ENCODE assay signal across 20 mouse cellular contexts in the genomic region with DNA sequence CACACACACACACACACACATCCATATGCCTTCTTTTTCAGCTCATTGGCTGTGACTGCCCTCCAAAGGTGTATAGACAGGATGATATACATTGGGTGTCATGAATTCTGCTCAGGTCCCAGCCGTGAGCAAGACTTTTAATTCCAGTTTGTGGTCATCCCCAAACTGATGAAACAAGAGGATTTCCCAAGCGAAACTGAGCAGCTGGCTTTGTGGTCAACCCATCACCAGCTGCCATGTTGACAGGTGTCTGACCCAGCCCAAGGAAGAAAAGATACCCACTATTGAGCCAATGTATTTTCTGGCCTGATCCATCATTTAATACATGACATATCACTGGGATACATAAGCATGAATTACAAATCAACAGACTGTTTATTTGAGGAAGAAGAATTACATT.
"Had no signal": no experiment of that assay in that cellular context is flagged by ENCODE, and none has a peak within 500 bp of the region (broad histone marks: within the 10 kb centered on the region; RNA-seq: fewer than 3 reads in every experiment).

No protein-coding gene starts in this region.

- H3K4me1 ChIP-seq: neural tube, embryonic 13.5 days had no signal

- H3K9ac ChIP-seq: liver, embryonic 14.5 days; liver, postnatal 0 days; lung, embryonic 14.5 days; neural tube, embryonic 13.5 days had no signal

- H3K9me3 ChIP-seq: neural tube, embryonic 13.5 days had no signal

- H3K27me3 ChIP-seq: neural tube, embryonic 13.5 days had no signal

- H3K36me3 ChIP-seq: neural tube, embryonic 13.5 days had no signal

- H3K27ac ChIP-seq: layer of hippocampus, adult 2 months; left cerebral cortex, adult 2 months; liver, embryonic 14.5 days; macrophage; neural tube, embryonic 13.5 days; stomach, postnatal 0 days had no signal

- DNase-seq: kidney, adult 11 months; kidney, adult 9 months; kidney, postnatal 25 days; layer of hippocampus, postnatal 36 days; liver, postnatal 0 days; lung, embryonic 14.5 days; midbrain, embryonic 14.5 days; retina, postnatal 1 day; right cerebral cortex, postnatal 25 days; thymus, adult 2 months; thymus, postnatal 14 days; thymus, postnatal 4 days had no signal

- ATAC-seq: liver, postnatal 0 days; lung, postnatal 0 days had no signal

- H3K4me2 ChIP-seq: lung, embryonic 14.5 days; midbrain, embryonic 11.5 days; neural tube, embryonic 13.5 days had no signal

- H3K4me3 ChIP-seq: layer of hippocampus, adult 2 months; left cerebral cortex, adult 2 months; neural tube, embryonic 13.5 days had no signal
